Mouse (Mus musculus) embryonic facial prominence, embryonic 10.5 days (tissue): ENCODE measurements at regions not wholly inside any gene's neighbourhood (a gene's known extent, or its start where the extent isn't known, plus 50 kb on each side); places are given as distances from the start of the nearest gene placed in this dataset.
A peak's percentile ranks its signal among the peaks of the same experiment; 100 is the strongest.

Source experiments
- DNase-seq: peaks from one replicate; pipeline ENCODE4 v3.0.0-alpha.2; 2017; ENCODE audit warnings: low spot score
- H3K27ac ChIP-seq: fragments of 300-500 bp; sonication (generic); replicated peaks from 2 replicates; pipeline ENCODE4 v1.5.1; 2016; ENCODE audit warnings: mild to moderate bottlenecking
- H3K27me3 ChIP-seq: fragments of 300-500 bp; sonication (generic); replicated peaks from 2 replicates; pipeline ENCODE4 v1.6.1; 2016; ENCODE audit warnings: low read depth, mild to moderate bottlenecking; ENCODE audit not compliant: poor library complexity, severe bottlenecking
- H3K36me3 ChIP-seq: fragments of 300-500 bp; sonication (generic); replicated peaks from 2 replicates; pipeline ENCODE4 v1.6.1; 2016; ENCODE audit warnings: mild to moderate bottlenecking, moderate library complexity
- H3K4me1 ChIP-seq: fragments of 300-500 bp; sonication (generic); 2 replicates; pipeline ENCODE4 v1.6.1; 2016
- H3K4me3 ChIP-seq: fragments of 300-500 bp; sonication (generic); 2 replicates; pipeline ENCODE4 v1.5.1; 2016; ENCODE audit warnings: mild to moderate bottlenecking, moderate library complexity
- H3K9me3 ChIP-seq: fragments of 300-500 bp; sonication (generic); 2 replicates; pipeline ENCODE4 v1.6.1; 2016; ENCODE audit warnings: mild to moderate bottlenecking
- WGBS: fragments of 180-500 bp; shearing (Covaris S2); methylation state at CpG from one replicate; pipeline ENCODE4 v1.1.7; 2016; 5-methylcytosine and 5-hydroxymethylcytosine counted together

- no peaks in the 10 kb centered on the region for H3K9me3 ChIP-seq
- H3K36me3 ChIP-seq = no peaks in the 10 kb centered on the region
- H3K4me3 ChIP-seq = no peak overlapping the region
- DNase-seq = no peak
- peaks cover 47% of the 10 kb centered on the region for H3K4me1 ChIP-seq
- H3K27me3 ChIP-seq = no peaks in the 10 kb centered on the region
- 59% methylated on average over 5 of the region's 5 CpGs for WGBS
- peak overlapping the region; percentile 26 for H3K27ac ChIP-seq
Measured at GRCm38 (mm10) chr9:41791501-41792172, 332.5 kb downstream of the Sorl1 start.

DNA sequence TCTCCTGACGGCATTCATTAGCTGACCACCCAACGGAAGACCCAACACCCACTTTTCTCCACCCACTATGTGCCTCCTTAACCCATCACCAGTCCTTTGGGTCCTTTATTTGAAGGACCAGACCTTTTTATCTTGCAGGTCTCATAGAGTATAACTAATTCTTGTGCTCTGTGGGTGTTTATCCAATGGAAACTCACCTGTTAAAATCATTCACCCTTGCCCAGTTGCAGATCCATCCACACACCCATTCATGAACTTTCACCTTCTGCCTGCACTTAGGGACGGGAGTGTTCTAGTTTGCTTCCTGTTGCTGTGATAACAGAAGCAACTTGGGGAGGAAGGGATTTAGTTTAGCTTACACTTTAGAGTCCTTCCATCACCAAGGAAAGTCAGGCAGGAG lies 339.0 kb downstream of the Sorl1 start:
- 74% methylated on average over 3 of the region's 3 CpGs for WGBS
- Histone ChIP-seq H3K4me1 (peaks cover 12% of the 10 kb centered on the region), H3K4me3 (no peak overlapping the region), H3K27me3 (no peaks in the 10 kb centered on the region), H3K36me3 (no peaks in the 10 kb centered on the region), H3K9me3 (peaks cover 8% of the 10 kb centered on the region), H3K27ac (no peak overlapping the region)
- DNase-seq = no peak

DNA sequence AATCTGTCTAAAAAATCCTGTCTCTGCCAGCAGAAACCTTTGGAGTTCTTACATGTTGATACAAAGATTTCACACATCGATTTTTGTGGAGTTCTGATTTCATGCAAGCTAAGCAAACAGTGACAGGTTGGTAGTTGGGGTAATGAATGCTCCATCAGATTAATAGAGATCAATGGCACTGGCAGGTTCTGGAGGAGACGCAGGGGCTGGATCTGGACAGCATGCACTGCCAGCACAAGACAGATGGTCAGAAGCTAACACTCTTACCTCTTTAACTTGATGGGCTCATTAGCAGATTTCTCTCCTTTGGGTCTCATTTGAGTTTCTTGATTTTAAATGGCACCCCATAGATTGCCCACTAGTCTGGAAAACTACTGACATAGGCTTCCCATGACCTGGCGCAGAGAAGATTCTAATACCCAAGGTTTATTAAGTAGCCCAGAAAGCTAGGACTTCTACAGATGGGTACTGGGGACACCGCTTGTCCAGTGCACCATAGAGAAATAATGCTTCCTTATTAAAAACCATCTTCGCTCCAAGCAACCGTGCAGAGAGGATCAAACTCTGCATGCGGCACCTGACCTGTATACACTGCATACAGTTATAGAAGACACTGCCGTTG lies 351.7 kb downstream of the Sorl1 start:
- Histone ChIP-seq H3K27me3 (no peaks in the 10 kb centered on the region), H3K4me1 (peaks cover 3% of the 10 kb centered on the region; the same call in 1 of the 2 replicates), H3K36me3 (no peaks in the 10 kb centered on the region), H3K27ac (no peak overlapping the region), H3K9me3 (no peaks in the 10 kb centered on the region), H3K4me3 (no peak overlapping the region)
- WGBS = 95% methylated on average over 8 of the region's 8 CpGs
- DNase-seq = no peak

- no peak for DNase-seq
- Histone ChIP-seq H3K36me3 (no peaks in the 10 kb centered on the region), H3K4me3 (no peak overlapping the region), H3K9me3 (no peaks in the 10 kb centered on the region), H3K4me1 (peaks cover 8% of the 10 kb centered on the region), H3K27ac (0 out of 2 replicates have a peak overlapping the region, but pooled peaks have one; percentile 26), H3K27me3 (no peaks in the 10 kb centered on the region)
- WGBS = 50% methylated on average over 1 of the region's 1 CpGs
Measured at GRCm38 (mm10) chr9:41771276-41771675, 352.8 kb downstream of the Sorl1 start.

- WGBS = 90% methylated on average over 3 of the region's 3 CpGs
- no peak overlapping the region for H3K27ac ChIP-seq
- no peak overlapping the region for H3K4me3 ChIP-seq
- H3K4me1 ChIP-seq = peaks cover 14% of the 10 kb centered on the region
- H3K27me3 ChIP-seq = no peaks in the 10 kb centered on the region
- no peak for DNase-seq
- no peaks in the 10 kb centered on the region for H3K9me3 ChIP-seq
- no peaks in the 10 kb centered on the region for H3K36me3 ChIP-seq
Measured at GRCm38 (mm10) chr9:41768316-41768715, 355.8 kb downstream of the Sorl1 start.

DNA sequence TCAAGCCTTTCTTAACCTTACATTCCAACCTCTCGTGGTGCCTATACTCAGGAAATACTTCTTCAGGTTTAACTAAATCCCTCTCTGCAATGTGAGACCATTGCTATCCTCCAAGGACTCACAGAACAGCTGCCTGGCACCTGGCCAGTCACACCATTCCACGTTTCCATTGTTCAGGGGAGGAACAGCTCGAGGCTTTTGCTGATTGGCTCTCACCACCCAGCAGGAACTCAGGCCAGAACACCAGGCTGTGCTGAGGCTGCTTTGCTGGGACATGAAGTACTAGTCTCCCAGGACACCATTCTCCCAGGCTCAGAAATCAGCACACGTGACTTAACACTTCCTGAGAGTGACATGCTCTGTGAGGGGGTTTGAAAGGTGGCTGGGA lies 357.6 kb downstream of the Sorl1 start:
- DNase-seq = peak; percentile 81
- Histone ChIP-seq H3K4me1 (peaks cover 11% of the 10 kb centered on the region), H3K36me3 (no peaks in the 10 kb centered on the region), H3K4me3 (no peak overlapping the region), H3K9me3 (no peaks in the 10 kb centered on the region), H3K27me3 (no peaks in the 10 kb centered on the region), H3K27ac (peak overlapping the region; percentile 79)
- 17% methylated on average over 4 of the region's 4 CpGs for whole genome bisulfite sequencing

GRCm38 (mm10) chr9:41765816-41766532 lies 358.1 kb downstream of the Sorl1 start:
- Histone ChIP-seq H3K27me3 (no peaks in the 10 kb centered on the region), H3K9me3 (no peaks in the 10 kb centered on the region), H3K4me3 (no peak overlapping the region), H3K27ac (peak overlapping the region; percentile 79), H3K4me1 (peaks cover 11% of the 10 kb centered on the region), H3K36me3 (no peaks in the 10 kb centered on the region)
- WGBS = 84% methylated on average over 6 of the region's 6 CpGs
- no peak for DNase-seq

GRCm38 (mm10) chr9:41761050-41761576 lies 363.0 kb downstream of the Sorl1 start:
- Histone ChIP-seq H3K27me3 (no peaks in the 10 kb centered on the region), H3K36me3 (no peaks in the 10 kb centered on the region), H3K4me3 (no peak overlapping the region), H3K9me3 (no peaks in the 10 kb centered on the region), H3K4me1 (peaks cover 4% of the 10 kb centered on the region), H3K27ac (no peak overlapping the region)
- no peak for DNase-seq
- WGBS = 86% methylated on average over 3 of the region's 3 CpGs

- H3K27ac ChIP-seq = 0 out of 2 replicates have a peak overlapping the region, but pooled peaks have one; percentile 41
- whole genome bisulfite sequencing = 78% methylated on average over 6 of the region's 6 CpGs
- no peak overlapping the region for H3K4me3 ChIP-seq
- H3K4me1 ChIP-seq = peaks cover 6% of the 10 kb centered on the region; the same call in 1 of the 2 replicates
- no peaks in the 10 kb centered on the region for H3K9me3 ChIP-seq
- no peak for DNase-seq
- H3K36me3 ChIP-seq = no peaks in the 10 kb centered on the region
- no peaks in the 10 kb centered on the region for H3K27me3 ChIP-seq
Measured at GRCm38 (mm10) chr9:41754434-41755002, 369.6 kb downstream of the Sorl1 start.

- DNase-seq = no peak
- no peaks in the 10 kb centered on the region for H3K27me3 ChIP-seq
- no peaks in the 10 kb centered on the region for H3K36me3 ChIP-seq
- no peaks in the 10 kb centered on the region for H3K4me1 ChIP-seq
- H3K9me3 ChIP-seq = no peaks in the 10 kb centered on the region
- WGBS = 84% methylated on average over 5 of the region's 5 CpGs
- H3K27ac ChIP-seq = no peak overlapping the region
- H3K4me3 ChIP-seq = no peak overlapping the region
Measured at GRCm38 (mm10) chr9:41745979-41746647, 378.0 kb downstream of the Sorl1 start.

GRCm38 (mm10) chr9:41741500-41741899 lies 382.6 kb downstream of the Sorl1 start:
- 88% methylated on average over 5 of the region's 5 CpGs for WGBS
- no peak overlapping the region for H3K27ac ChIP-seq
- H3K4me1 ChIP-seq = peaks cover 15% of the 10 kb centered on the region
- no peak overlapping the region for H3K4me3 ChIP-seq
- no peaks in the 10 kb centered on the region for H3K36me3 ChIP-seq
- H3K9me3 ChIP-seq = no peaks in the 10 kb centered on the region
- no peak for DNase-seq
- no peaks in the 10 kb centered on the region for H3K27me3 ChIP-seq

DNA sequence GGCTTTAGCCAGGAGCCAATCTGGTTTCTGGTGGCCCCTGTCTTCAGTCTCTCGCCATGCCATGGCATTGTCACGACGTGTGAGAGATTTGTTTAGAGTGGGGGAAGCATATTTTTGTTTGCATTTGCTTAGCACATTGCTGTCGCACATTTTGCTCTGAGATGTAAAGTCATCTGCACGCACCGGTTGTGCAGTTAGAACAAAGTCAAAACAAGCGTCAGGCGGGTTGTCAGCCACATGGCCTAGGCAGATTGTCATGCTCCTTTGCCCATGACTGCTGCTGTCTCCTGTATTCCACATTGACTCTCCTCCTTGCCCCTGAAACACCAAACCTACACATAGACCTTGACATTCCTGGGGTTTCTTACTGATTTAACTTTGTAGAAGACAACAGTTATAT lies 383.6 kb downstream of the Sorl1 start:
- DNase-seq = no peak
- H3K4me3 ChIP-seq = no peak overlapping the region
- no peak overlapping the region for H3K27ac ChIP-seq
- WGBS = 93% methylated on average over 8 of the region's 8 CpGs
- H3K36me3 ChIP-seq = no peaks in the 10 kb centered on the region
- H3K4me1 ChIP-seq = peaks cover 24% of the 10 kb centered on the region
- no peaks in the 10 kb centered on the region for H3K9me3 ChIP-seq
- no peaks in the 10 kb centered on the region for H3K27me3 ChIP-seq
